Mouse (Mus musculus) liver, embryonic 13.5 days (tissue): ENCODE data around the gene Sh3d21. TPM values are rescaled to one million over a fixed set of nuclear protein-coding genes. Genes with fewer than 3 reads are reported as not detected.

ENCODE experiments used
- ATAC-seq: fragments of 200-750 bp; cut with Nextera tagmentation; 2 replicates; pipeline ENCODE4 v1.8.0; 2017; ENCODE audit warnings: low read depth, mild to moderate bottlenecking, moderate number of reproducible peaks, moderate library complexity
- DNase-seq: peaks from one replicate; pipeline ENCODE4 v3.0.0; 2022
- H3K27ac ChIP-seq: fragments of 300-500 bp; sonication (generic); 2 replicates; pipeline ENCODE4 v1.5.1; 2015; ENCODE audit warnings: moderate library complexity, mild to moderate bottlenecking, inconsistent platforms
- H3K27me3 ChIP-seq: fragments of 300-500 bp; sonication (generic); 2 replicates; pipeline ENCODE4 v1.6.1; 2015; ENCODE audit warnings: mild to moderate bottlenecking, inconsistent platforms
- H3K36me3 ChIP-seq: fragments of 300-500 bp; sonication (generic); 2 replicates; pipeline ENCODE4 v1.6.1; 2015; ENCODE audit warnings: mild to moderate bottlenecking, inconsistent platforms
- H3K4me1 ChIP-seq: fragments of 300-500 bp; sonication (generic); replicated peaks from 2 replicates; pipeline ENCODE4 v1.6.1; 2015; ENCODE audit warnings: inconsistent platforms
- H3K4me2 ChIP-seq: fragments of 300-500 bp; sonication (generic); 2 replicates; pipeline ENCODE4 v1.6.1; 2015; ENCODE audit warnings: inconsistent platforms, mild to moderate bottlenecking, moderate library complexity
- H3K4me3 ChIP-seq: fragments of 300-500 bp; sonication (generic); replicated peaks from 2 replicates; pipeline ENCODE4 v1.5.1; 2015; ENCODE audit warnings: mild to moderate bottlenecking, inconsistent platforms
- H3K9ac ChIP-seq: fragments of 300-500 bp; sonication (generic); 2 replicates; pipeline ENCODE4 v1.6.1; 2015; ENCODE audit warnings: mild to moderate bottlenecking, inconsistent platforms
- H3K9me3 ChIP-seq: fragments of 300-500 bp; sonication (generic); replicated peaks from 2 replicates; pipeline ENCODE4 v1.6.1; 2016; ENCODE audit warnings: inconsistent platforms
- WGBS: fragments of 180-500 bp; shearing (Covaris S2); methylation state at CpG from one replicate; pipeline ENCODE4 v1.1.7; 2015; ENCODE audit not compliant: insufficient replicate concordance; 5-methylcytosine and 5-hydroxymethylcytosine counted together
- polyA plus RNA-seq: library from polyadenylated mRNA; unstranded; fragments of >200 nt; fragmentation: Nextera tagmentation; extraction: Ambion mirVana; gene quantifications from 2 replicates; pipeline ENCODE4 v1.2.1, GENCODE M21; 2015

The Sh3d21 gene
- polyA plus RNA-seq, 1 experiment from 2014 or later, result 0.82 TPM

- H3K36me3 ChIP-seq, result peaks cover 37% of the 10 kb centered on the region
- WGBS, result 74% methylated on average over 5 of the region's 5 CpGs
- ATAC-seq, result peak; percentile 25; the same call in 1 of the 2 replicates
Measured at GRCm38 (mm10) chr4:126141021-126141420, 22.3 kb downstream of the Sh3d21 start.

GRCm38 (mm10) chr4:126137773-126138172 is 25.5 kb downstream of the Sh3d21 start:
- no peak for ATAC-seq
- no peak for DNase-seq
- H3K9ac ChIP-seq, result no peak overlapping the region
- peaks cover 6% of the 10 kb centered on the region; the same call in 1 of the 2 replicates for H3K4me1 ChIP-seq
- no peaks in the 10 kb centered on the region for H3K27me3 ChIP-seq
- H3K4me2 ChIP-seq, result no peak overlapping the region
- no peak overlapping the region for H3K27ac ChIP-seq
- peaks cover 55% of the 10 kb centered on the region for H3K36me3 ChIP-seq
- no peak overlapping the region for H3K4me3 ChIP-seq
- H3K9me3 ChIP-seq, result no peaks in the 10 kb centered on the region
- 74% methylated on average over 4 of the region's 4 CpGs for WGBS

More at GRCm38 (mm10) chr4:126141021-126141420, 22.3 kb downstream of the Sh3d21 start:
- Histone ChIP-seq H3K4me3 (no peak overlapping the region), H3K9ac (no peak overlapping the region), H3K9me3 (no peaks in the 10 kb centered on the region), H3K27ac (peak overlapping the region; percentile 21; the same call in 1 of the 2 replicates), H3K4me2 (no peak overlapping the region), H3K4me1 (peaks cover 8% of the 10 kb centered on the region; the same call in 1 of the 2 replicates), H3K27me3 (no peaks in the 10 kb centered on the region)
- no peak for DNase-seq

- ATAC-seq, result no peak
- Histone ChIP-seq H3K4me1 (peaks cover 11% of the 10 kb centered on the region), H3K9ac (no peak overlapping the region), H3K4me3 (no peak overlapping the region), H3K4me2 (no peak overlapping the region), H3K27me3 (no peaks in the 10 kb centered on the region), H3K9me3 (no peaks in the 10 kb centered on the region), H3K36me3 (peaks cover 59% of the 10 kb centered on the region), H3K27ac (no peak overlapping the region)
- no peak for DNase-seq
- 73% methylated on average over 4 of the region's 4 CpGs for WGBS
Measured at GRCm38 (mm10) chr4:126134639-126135038, 28.7 kb downstream of the Sh3d21 start.

- no peak overlapping the region for H3K4me2 ChIP-seq
- 80% methylated on average over 4 of the region's 4 CpGs for WGBS
- H3K4me3 ChIP-seq, result no peak overlapping the region
- no peak overlapping the region for H3K9ac ChIP-seq
- DNase-seq (no peak), ATAC-seq (no peak)
- H3K36me3 ChIP-seq, result peaks cover 62% of the 10 kb centered on the region
- H3K4me1 ChIP-seq, result peaks cover 11% of the 10 kb centered on the region
- no peak overlapping the region for H3K27ac ChIP-seq
- H3K9me3 ChIP-seq, result no peaks in the 10 kb centered on the region
- H3K27me3 ChIP-seq, result no peaks in the 10 kb centered on the region
Measured at GRCm38 (mm10) chr4:126134236-126134635, 29.1 kb downstream of the Sh3d21 start.

- WGBS, result 80% methylated on average over 6 of the region's 6 CpGs
- peaks cover 56% of the 10 kb centered on the region for H3K36me3 ChIP-seq
- no peak overlapping the region for H3K4me3 ChIP-seq
- DNase-seq, result no peak
- H3K9ac ChIP-seq, result no peak overlapping the region
- H3K9me3 ChIP-seq, result no peaks in the 10 kb centered on the region
- peak overlapping the region; percentile 50 for H3K27ac ChIP-seq
- peaks cover 11% of the 10 kb centered on the region for H3K4me1 ChIP-seq
- ATAC-seq, result no peak
- no peaks in the 10 kb centered on the region for H3K27me3 ChIP-seq
- H3K4me2 ChIP-seq, result no peak overlapping the region
Measured at GRCm38 (mm10) chr4:126132636-126133264, 30.5 kb downstream of the Sh3d21 start.

- 56% methylated on average over 10 of the region's 10 CpGs for WGBS
- no peak overlapping the region for H3K4me3 ChIP-seq
- DNase-seq (no peak), ATAC-seq (peak; percentile 11; the same call in 1 of the 2 replicates)
- H3K27me3 ChIP-seq, result no peaks in the 10 kb centered on the region
- H3K4me2 ChIP-seq, result no peak overlapping the region
- H3K9ac ChIP-seq, result no peak overlapping the region
- peaks cover 16% of the 10 kb centered on the region for H3K4me1 ChIP-seq
- H3K27ac ChIP-seq, result peak overlapping the region; percentile 50
- H3K9me3 ChIP-seq, result no peaks in the 10 kb centered on the region
- peaks cover 52% of the 10 kb centered on the region for H3K36me3 ChIP-seq
Measured at GRCm38 (mm10) chr4:126131290-126132121, 31.8 kb downstream of the Sh3d21 start.

- Histone ChIP-seq H3K4me1 (peaks cover 18% of the 10 kb centered on the region), H3K4me2 (no peak overlapping the region), H3K9me3 (no peaks in the 10 kb centered on the region), H3K9ac (no peak overlapping the region), H3K4me3 (no peak overlapping the region), H3K27ac (peak overlapping the region; percentile 48), H3K27me3 (no peaks in the 10 kb centered on the region), H3K36me3 (peaks cover 51% of the 10 kb centered on the region)
- no peak for DNase-seq
- ATAC-seq, result 0 out of 2 replicates have a peak, but pooled peaks have one; percentile 11
- WGBS, result 78% methylated on average over 11 of the region's 11 CpGs
Measured at GRCm38 (mm10) chr4:126130502-126130901, 32.8 kb downstream of the Sh3d21 start.

- DNase-seq (no peak), ATAC-seq (no peak)
- no peak overlapping the region for H3K27ac ChIP-seq
- WGBS, result 80% methylated on average over 10 of the region's 10 CpGs
- H3K4me3 ChIP-seq, result no peak overlapping the region
- peaks cover 44% of the 10 kb centered on the region for H3K36me3 ChIP-seq
- no peak overlapping the region for H3K9ac ChIP-seq
- H3K4me2 ChIP-seq, result no peak overlapping the region
- H3K27me3 ChIP-seq, result no peaks in the 10 kb centered on the region
- no peaks in the 10 kb centered on the region for H3K9me3 ChIP-seq
- H3K4me1 ChIP-seq, result peaks cover 7% of the 10 kb centered on the region; the same call in 1 of the 2 replicates
Measured at GRCm38 (mm10) chr4:126123309-126124040, 39.8 kb downstream of the Sh3d21 start.

GRCm38 (mm10) chr4:126120506-126120905 is 42.8 kb downstream of the Sh3d21 start:
- no peak for ATAC-seq
- Histone ChIP-seq H3K9me3 (no peaks in the 10 kb centered on the region), H3K4me3 (no peak overlapping the region)

GRCm38 (mm10) chr4:126120052-126120451 is 43.2 kb downstream of the Sh3d21 start:
- peaks cover 27% of the 10 kb centered on the region for H3K36me3 ChIP-seq
- no peak overlapping the region for H3K4me2 ChIP-seq
- ATAC-seq, result no peak
- H3K27me3 ChIP-seq, result no peaks in the 10 kb centered on the region
- H3K27ac ChIP-seq, result no peak overlapping the region
- WGBS, result 75% methylated on average over 5 of the region's 5 CpGs
- no peak overlapping the region for H3K9ac ChIP-seq
- DNase-seq, result no peak
- H3K9me3 ChIP-seq, result no peaks in the 10 kb centered on the region
- H3K4me1 ChIP-seq, result peaks cover 11% of the 10 kb centered on the region
- no peak overlapping the region for H3K4me3 ChIP-seq

More at GRCm38 (mm10) chr4:126120506-126120905, 42.8 kb downstream of the Sh3d21 start:
- H3K4me2 ChIP-seq, result no peak overlapping the region
- WGBS, result 79% methylated on average over 2 of the region's 2 CpGs
- no peak overlapping the region for H3K9ac ChIP-seq
- DNase-seq, result no peak
- no peak overlapping the region for H3K27ac ChIP-seq
- peaks cover 31% of the 10 kb centered on the region for H3K36me3 ChIP-seq
- H3K27me3 ChIP-seq, result no peaks in the 10 kb centered on the region
- H3K4me1 ChIP-seq, result peaks cover 6% of the 10 kb centered on the region

- Histone ChIP-seq H3K36me3 (peaks cover 17% of the 10 kb centered on the region), H3K9me3 (no peaks in the 10 kb centered on the region), H3K4me2 (no peak overlapping the region), H3K9ac (no peak overlapping the region), H3K27ac (no peak overlapping the region), H3K4me1 (peaks cover 21% of the 10 kb centered on the region), H3K4me3 (no peak overlapping the region), H3K27me3 (no peaks in the 10 kb centered on the region)
- 61% methylated on average over 1 of the region's 1 CpGs for WGBS
- ATAC-seq (no peak), DNase-seq (no peak)
Measured at GRCm38 (mm10) chr4:126119051-126119450, 44.2 kb downstream of the Sh3d21 start.
